Mouse (Mus musculus) right cerebral cortex, postnatal 4 days (tissue): ENCODE measurements around the gene Nlgn2.
"Not testable (repeated sequence)": the region's sequence is repeated elsewhere in the genome, so short reads cannot be mapped to it uniquely, and the experiment has no call there.

Source experiments
- DNase-seq: peaks from one replicate; pipeline ENCODE4 v3.0.0-alpha.2; 2022

The Nlgn2 gene

DNA sequence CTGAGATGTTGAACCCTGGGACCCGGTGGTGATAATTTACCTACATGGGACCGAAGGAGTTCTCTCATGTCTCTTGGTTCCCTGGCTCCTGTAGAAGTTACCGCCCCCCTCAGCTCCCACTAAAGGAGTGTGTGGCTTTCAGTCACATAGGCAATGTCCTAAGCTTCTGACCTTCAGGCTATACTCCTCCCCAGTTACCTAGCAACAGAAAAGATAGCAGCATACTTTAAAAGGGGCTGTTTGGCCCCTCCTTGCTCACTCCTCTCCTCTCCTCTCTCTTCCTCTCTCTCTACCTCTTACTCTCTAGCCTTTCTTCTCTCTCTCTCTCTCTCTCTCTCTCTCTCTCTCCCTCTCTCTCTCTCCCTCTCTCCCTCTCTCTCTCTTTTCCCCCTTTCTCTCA, 26.1 kb upstream of the Nlgn2 start:
- DNase-seq = not testable (repeated sequence)

GRCm38 (mm10) chr11:69858113-69858998, 20.8 kb upstream of the Nlgn2 start, which contains the start of gene Tnk1:
Gene Tnk1, minus strand, starts transcription at chr11:69858730.
- DNase-seq = no peak

- DNase-seq = peak; percentile 39
Measured at GRCm38 (mm10) chr11:69855347-69855746, 17.8 kb upstream of the Nlgn2 start.

- DNase-seq = no peak
Measured at GRCm38 (mm10) chr11:69854680-69855079, 17.1 kb upstream of the Nlgn2 start.

DNA sequence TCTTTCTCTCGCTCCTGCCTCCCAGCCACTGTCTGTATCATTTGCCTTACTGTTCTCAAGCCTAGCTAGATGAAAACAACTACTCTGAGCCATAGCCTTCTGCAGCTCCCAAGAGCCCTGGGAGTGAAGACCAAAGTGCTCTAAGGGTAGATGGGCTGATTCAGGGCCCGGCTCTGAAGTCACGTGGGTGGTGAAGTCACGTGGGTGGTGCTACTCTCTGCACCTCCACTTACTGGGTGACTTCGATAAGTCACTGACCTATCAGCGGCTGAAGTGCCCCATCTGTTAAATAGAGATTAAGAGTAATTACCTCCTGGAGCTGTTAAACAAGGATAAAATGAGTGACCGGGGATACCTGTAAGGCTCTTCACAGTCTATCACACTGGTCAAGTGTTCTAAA, 16.4 kb upstream of the Nlgn2 start:
- DNase-seq = no peak

- DNase-seq = no peak
Measured at GRCm38 (mm10) chr11:69850754-69851153, 13.2 kb upstream of the Nlgn2 start.

DNA sequence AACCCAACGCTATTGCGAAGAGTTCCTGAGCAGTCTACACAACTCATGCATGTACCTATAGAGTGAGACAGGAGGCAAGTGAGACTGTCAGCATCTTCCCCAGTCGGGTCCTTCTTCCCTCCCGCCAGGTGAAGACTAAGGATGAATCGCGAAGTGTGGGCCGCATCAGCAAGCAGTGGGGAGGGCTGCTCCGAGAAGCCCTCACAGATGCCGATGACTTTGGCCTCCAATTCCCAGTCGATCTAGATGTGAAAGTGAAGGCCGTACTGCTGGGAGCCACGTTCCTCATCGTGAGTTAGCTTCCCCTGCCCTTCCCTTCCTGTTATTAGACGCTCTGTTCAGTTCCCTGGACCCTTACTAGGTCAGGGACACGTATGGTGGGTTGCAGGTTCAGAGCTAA, 12.3 kb upstream of the Nlgn2 start:
- no peak for DNase-seq

- no peak for DNase-seq
Measured at GRCm38 (mm10) chr11:69849128-69849527, 11.5 kb upstream of the Nlgn2 start.

DNA sequence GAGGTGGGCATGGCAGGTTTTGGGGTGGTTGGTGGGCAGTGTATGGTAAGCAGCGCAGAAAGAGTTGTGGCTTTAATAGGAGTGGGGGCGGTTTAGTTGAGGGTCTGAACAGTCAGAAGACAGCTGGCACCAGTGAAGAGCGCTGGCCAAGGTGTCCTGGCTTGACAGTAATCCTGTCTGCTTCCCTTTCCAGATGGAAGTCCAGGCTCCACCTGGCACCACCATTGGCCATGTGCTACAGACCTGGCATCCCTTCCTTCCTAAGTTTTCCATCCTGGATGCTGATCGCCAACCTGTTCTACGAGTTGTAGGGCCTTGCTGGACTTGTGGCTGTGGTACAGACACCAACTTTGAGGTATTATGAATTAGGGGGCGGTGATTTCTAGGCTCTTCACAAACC, 10.4 kb upstream of the Nlgn2 start:
- no peak for DNase-seq

- no peak for DNase-seq
Measured at GRCm38 (mm10) chr11:69846738-69847688, 9.4 kb upstream of the Nlgn2 start.

DNA sequence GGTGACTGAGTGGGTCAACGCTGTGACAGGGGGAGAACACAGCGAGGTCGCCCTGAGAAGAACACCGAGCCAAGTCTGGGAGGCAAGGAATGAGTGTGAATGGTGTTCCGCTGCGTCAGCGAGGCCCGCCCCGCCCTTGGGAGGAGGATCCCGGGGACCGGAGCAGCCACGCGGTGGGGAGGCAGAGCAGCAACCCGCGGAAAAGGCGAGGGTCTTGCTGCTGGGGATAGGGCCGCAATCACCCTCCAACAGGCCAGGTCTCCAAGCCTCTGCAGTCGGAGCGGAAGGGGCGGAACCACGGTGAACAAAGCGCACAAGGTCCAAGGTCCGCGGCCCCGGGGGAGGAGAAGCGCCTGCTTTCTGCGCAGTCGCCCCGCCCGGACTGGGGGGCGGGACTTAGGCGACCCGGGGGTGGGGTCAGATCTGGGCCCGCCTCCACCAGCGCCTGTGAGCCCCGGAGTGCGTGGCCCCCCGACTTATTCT, 8.7 kb upstream of the Nlgn2 start, which contains the start of gene Plscr3:
Gene Plscr3, plus strand, starts transcription at position 179 of the 483 bp plus-strand sequence.
- DNase-seq = peak; percentile 83

- DNase-seq = no peak
Measured at GRCm38 (mm10) chr11:69838714-69839104, 1.1 kb upstream of the Nlgn2 start.

DNA sequence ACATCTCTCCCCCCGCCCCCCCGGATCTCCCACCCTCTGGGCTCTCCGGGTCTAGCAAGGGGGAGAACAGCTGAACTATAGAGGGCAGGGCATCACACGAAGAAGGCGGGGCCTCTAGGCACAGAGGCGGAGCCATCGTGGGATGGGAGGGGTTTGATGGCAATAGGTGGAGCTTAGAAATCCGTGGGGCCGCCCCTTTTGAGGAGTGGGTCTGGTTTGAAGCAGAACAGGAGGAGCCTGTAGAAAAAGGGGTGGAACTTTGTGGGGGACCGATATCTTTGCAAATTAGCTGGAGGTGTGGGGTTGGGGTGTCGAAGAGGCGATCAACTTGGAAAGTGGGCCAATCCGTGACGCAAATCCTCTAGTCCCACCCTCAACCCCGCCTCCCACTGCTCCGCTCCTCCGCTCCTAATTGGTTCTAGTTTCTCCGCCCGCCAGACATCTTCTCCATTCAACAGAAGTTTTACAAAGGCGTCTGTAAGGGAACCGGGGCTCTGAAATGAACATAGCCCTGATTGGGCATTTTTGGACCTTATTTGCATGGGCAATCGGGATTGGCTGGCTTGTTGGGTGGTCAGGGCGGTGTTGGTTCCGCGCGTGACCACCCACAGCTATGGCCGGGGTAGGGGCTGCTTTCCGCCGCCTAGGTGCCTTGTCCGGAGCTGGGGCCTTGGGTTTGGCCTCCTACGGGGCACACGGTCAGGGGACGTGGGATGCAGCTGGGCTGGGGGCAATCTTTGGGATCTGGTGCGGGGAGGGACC, 549 bp upstream of the Nlgn2 start, which contains the start of gene Tmem256:
Gene Tmem256, plus strand, starts transcription at position 563 of the 762 bp plus-strand sequence.
- DNase-seq = peak; percentile 90

- DNase-seq = peak; percentile 61
Measured at GRCm38 (mm10) chr11:69836703-69837576, 644 bp downstream of the Nlgn2 start.

DNA sequence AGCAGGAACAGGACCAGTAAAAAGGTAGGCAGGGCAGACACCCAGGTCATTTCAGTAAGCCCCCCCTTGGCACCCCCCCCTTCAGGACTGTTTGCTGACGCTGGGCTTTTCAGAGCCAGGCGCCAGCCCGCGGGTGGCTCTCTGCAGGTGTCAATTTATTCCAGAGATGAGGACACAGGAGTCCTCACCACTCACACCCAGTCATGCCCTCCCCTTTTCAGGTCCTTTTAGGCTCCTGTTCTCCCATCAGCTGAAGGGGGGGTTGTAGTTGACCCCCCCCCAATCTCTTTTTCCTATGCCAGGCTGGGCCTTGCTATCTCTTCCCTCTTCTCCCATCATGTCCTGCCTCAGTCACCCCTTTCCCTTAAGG, 1.6 kb downstream of the Nlgn2 start:
- DNase-seq = no peak

DNA sequence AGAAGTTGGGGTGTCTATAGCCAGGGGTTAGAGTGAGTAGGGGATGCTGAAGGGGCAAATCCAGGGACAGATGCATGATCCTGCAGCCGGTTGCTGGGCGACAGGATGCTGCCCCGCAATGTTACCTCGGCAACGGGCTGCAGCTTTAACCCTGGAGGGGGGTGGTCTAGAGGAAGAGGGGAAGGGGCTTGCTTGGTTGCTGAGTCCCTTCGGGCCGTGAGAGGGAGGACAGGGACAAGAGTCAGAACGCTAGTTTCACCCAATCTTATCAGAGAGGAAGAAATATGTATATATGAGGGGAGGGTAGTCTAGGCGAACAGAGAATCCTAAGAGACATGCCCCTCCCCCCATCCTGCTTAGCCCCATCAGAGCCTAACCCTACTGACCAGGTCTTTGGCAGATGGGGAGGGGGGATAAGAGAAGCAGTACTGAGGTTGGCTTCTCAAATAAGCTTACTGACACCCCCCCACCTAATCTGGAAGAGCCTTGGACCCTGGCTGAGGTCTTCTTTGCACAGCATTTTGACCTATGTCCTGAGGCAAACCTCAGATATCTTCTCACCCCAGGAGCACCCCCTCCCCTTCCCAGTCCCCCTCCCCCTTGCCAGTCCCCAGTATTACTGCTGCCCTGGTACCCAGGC, 2.1 kb downstream of the Nlgn2 start:
- no peak for DNase-seq

GRCm38 (mm10) chr11:69834001-69834549, 3.5 kb downstream of the Nlgn2 start:
- DNase-seq = no peak

DNA sequence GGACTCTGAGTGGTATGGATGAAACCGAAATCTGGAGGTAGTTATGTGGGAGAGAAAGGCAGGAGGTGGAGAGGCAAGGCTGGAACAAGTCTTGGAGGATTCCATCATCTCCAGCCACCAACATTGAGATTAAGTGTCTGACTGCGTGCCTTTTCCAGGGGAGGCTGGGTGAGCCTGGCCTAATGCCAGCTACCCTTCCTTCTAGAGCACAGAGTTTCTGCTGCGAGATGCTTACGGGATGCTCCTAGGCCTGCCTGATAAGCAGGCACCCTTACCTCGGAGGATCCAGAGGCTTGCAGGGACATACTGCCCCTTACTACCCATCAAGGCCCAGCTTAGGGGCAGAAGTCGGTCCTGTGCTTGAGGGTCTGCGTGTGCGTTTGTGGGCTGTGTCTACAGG, 4.0 kb downstream of the Nlgn2 start:
- no peak for DNase-seq

- no peak for DNase-seq
Measured at GRCm38 (mm10) chr11:69828832-69829231, 8.8 kb downstream of the Nlgn2 start.

DNA sequence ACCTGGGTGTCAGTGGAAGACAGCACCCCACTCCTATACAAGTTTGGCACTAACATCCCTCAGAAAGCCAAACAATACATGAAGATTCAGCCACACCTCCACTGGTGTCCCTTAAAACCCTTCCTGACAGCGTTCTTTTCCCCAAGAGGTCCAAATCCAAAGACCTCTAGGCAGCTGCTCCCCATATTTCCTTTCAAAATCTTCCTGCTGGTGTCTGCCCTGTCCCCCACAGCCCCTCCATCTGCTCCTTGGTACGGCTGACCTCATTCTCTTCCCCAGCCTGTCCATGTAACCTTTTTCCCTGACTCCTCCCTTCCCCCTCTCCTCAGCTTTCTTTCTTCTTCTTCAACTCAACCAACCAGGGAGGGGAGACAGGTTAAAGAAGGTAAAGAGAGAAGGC, 14.1 kb downstream of the Nlgn2 start:
- DNase-seq = no peak

DNA sequence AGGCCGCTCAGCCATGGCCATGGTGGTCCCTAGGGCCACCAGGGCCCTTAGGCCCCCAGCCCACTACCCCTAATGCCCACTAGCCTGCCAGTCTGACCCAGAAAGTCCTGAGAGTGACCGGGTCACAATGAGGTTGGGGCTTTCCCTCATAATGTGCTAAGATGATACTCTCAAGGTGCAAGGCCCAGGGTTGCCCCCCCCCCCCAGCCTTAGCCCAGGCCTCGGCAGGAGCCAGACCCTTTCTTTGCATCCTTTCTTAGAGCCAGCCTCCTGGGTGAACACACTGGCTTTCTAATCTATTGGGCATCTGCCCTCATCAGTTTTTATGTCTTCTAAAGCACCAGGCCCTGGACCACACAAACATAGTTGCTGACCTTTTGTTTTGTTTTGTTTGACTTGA, 15.5 kb downstream of the Nlgn2 start, which contains the start of gene Spem1:
Gene Spem1, minus strand, starts transcription at position 101 of the 400 bp plus-strand sequence.
- no peak for DNase-seq
